Mouse (Mus musculus): ENCODE measurements around the gene Clasp2.

- no peak for TF ChIP-seq CTCF (conservative IDR thresholded peaks at IDR 0.05; ENCODE audit: low read length)
- no peak for TF ChIP-seq NANOG (IDR thresholded peaks at IDR 0.05; ENCODE audit: borderline replicate concordance, low read length)
Observed at GRCm38 (mm10) chr9:113922677-113923076, 181.4 kb downstream of the Clasp2 start.
